Mouse (Mus musculus) heart, embryonic 13.5 days (tissue): ENCODE measurements around the gene Plac8. TPM values are rescaled to one million over a fixed set of nuclear protein-coding genes. Genes with fewer than 3 reads are reported as not detected.

Experiments
- polyA plus RNA-seq: library from polyadenylated mRNA; unstranded; fragments of >200 nt; fragmentation: Nextera tagmentation; extraction: Ambion mirVana; gene quantifications from 2 replicates; pipeline ENCODE4 v1.2.1, GENCODE M21; 2015

Gene Plac8
- polyA plus RNA-seq, 1 experiment from 2014 or later = 5.7 TPM

Other genes starting within 250 kb of the Plac8 start
- 137 and 146 TPM in 2 replicates for gene Sec31a, start 156.0 kb downstream of the Plac8 start, polyA plus RNA-seq
- gene Lin54, start 71.6 kb downstream of the Plac8 start, polyA plus RNA-seq = 8.9 and 9.0 TPM in 2 replicates
- gene Cops4, start 53.9 kb downstream of the Plac8 start, polyA plus RNA-seq = 146 and 162 TPM in 2 replicates
- 60.5 and 67.9 TPM in 2 replicates for gene Coq2, start 102.9 kb upstream of the Plac8 start, polyA plus RNA-seq
- 1.2 and 1.4 TPM in 2 replicates for gene Hpse, start 147.5 kb upstream of the Plac8 start, polyA plus RNA-seq
- 9.3 and 10.5 TPM in 2 replicates for gene Helq, start 226.4 kb upstream of the Plac8 start, polyA plus RNA-seq
- 128 and 148 TPM in 2 replicates for gene Mrps18c, start 226.4 kb upstream of the Plac8 start, polyA plus RNA-seq
- 26.0 and 31.8 TPM in 2 replicates for gene Abraxas1, start 248.7 kb upstream of the Plac8 start, polyA plus RNA-seq